Mouse (Mus musculus): ENCODE results near the gene Coa4.

The Coa4 gene

DNA sequence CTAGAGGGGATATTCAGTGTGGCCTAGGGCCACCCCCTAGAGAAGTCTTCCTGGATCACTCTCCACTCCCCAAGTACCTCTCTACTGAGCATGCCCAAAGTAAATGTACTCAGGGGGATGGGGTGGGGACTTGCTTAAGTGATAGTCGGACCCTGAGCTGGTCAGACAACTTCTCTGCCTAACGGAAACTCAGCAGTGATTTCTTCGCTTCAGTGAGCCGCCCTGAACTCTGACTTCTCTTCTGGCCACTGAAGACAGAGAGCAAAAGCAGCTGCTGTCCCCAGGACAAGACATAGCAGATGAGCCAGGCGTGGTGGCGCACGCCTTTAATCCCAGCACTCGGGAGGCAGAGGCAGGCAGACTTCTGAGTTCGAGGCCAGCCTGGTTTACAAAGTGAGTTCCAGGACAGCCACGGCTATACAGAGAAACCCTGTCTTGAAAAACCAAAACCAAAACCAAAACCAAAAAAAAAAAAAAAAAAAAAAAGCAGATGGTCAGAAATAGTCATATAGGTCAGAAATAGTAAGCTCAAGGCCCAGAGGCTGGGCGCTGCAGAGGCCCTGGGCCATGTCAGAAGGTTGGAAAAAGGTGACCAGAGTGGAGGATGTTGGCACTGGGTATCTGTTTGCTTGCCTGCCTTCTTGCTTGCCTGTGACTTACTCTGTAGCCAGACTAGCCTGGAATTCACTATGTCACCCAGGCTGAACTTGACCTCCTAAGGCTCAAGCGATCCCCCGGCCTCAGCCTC lies 32.0 kb upstream of the Coa4 start:
- no peak for DNase-seq (ENCODE audit: low spot score)

DNA sequence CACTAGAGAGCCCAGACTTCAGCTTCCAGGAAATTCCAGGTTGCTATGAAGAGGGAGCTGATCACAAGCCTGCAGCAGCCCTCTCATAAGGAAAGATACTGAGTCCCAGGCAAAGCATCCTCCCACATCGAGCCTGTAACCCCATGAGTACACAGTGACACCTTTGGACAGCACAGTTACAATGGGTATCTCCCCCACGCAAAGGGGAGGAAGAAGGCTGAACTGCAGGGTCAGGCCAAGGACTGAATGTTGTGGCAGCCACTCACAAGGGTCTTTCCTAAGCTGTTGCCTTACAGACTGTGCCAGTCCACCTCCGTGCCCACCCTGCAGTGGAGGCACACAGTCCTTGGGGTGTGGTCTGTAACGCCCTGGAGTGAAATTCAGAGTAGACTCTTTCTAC lies 30.4 kb upstream of the Coa4 start:
- no peak for DNase-seq (ENCODE audit: low spot score)

DNA sequence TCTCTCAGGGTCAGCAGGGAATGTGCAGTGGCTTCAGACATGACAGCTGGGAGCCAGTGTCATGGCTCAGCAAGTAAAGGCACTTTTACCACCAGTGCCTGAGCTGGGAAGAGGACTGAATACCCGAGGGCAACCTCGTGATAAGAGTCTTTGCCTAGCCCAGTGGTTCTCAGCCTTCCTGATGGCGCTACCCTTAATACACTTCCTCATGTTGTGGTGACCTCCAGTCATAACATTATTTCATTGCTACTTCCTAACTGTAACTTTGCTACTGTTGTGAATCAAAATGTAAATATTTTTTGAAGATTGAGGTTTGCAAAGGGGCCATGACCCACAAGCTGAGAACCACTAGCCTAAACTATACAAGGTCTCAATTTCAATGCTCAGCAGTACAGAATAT lies 28.2 kb upstream of the Coa4 start:
- DNase-seq (ENCODE audit: low spot score) = no peak

DNA sequence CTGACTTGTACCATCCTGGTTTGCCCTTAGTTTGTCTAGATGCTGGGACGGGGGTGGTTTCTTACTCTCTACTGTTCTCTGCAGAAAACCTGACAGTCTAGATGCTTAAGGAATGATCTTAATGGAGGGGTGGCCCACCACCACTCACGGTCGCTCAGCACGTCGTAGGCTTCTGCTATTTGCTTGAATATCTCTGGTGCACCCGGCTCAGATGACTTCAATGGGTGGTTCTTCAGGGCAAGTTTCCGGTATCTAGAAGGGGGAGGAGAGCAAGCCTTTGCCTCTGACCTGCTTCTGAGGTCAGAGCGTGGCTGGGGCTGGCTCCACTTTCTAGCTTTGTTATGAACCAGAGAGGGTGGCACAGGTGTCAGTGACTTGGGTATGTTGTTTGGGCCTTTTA lies 25.3 kb upstream of the Coa4 start:
- no peak for DNase-seq (ENCODE audit: low spot score)

DNA sequence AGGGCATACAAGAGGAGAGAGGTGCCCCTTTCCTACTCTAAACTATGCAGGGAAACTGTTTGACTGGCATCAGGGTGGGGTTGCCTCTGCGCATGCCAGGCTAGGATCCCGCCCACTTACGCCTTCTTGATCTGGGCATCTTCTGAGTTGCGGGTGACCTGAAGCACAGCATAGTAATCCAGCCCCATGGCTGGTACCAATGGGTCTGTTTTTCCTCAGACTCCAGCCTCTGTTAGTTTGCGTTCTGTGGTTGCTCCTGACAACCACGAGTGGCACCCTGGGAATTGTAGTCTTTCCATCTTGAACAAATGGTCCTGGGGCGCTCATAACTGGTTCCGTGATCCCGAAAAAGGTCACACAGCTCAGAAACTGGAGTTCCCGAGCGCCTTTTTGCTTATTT lies 22.3 kb upstream of the Coa4 start, which contains the start of gene Dnajb13:
TSS of gene Dnajb13 (minus strand) at position 388 of the 400 bp plus-strand sequence.
- no peak for DNase-seq (ENCODE audit: low spot score)

DNA sequence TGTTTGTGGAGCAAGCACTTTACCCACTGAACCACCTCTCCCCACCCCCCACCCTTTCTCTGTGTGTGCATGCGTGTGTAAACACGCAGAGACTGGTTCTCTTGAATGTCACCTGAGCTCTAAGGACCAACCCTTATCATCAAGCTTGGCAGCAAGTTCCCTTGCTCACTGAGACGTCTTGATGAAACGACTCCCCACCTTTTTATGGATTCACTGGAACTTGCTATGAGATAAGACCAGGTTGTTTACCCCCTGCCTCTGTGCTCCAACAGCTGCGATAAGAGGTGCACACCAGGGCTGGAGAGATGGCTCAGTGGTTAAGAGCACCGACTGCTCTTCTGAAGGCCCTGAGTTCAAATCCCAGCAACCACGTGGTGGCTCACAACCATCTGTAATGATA lies 16.7 kb upstream of the Coa4 start:
- no peak for DNase-seq (ENCODE audit: low spot score)

- DNase-seq (ENCODE audit: low spot score) = peak; percentile 50
These were observed 16.1 kb upstream of the Coa4 start for GRCm38 (mm10) chr7:100520663-100521285.

- no peak for DNase-seq (ENCODE audit: low spot score)
These were observed 14.6 kb upstream of the Coa4 start for GRCm38 (mm10) chr7:100522222-100522621.

GRCm38 (mm10) chr7:100524669-100525068 lies 12.2 kb upstream of the Coa4 start:
- no peak for DNase-seq (ENCODE audit: low spot score)

DNA sequence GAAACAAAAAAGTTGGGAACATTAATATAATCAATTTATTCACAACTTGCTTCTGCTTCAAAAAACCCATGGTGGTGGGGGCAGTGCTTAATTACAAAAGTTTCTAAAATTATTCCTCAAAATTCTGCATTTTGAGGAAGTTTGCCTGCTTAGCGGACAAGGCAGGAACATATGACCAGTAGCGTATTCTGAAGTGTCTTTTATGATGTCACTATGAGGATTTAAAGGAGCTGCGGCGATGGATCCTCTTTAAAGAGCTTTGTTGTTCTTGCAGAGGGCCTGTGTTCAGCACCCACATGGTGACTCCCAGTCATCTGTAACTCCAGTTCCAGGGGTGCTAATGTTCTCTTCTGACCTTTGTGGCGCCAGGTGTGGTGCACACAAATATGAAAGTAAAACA lies 6.1 kb upstream of the Coa4 start:
- DNase-seq (ENCODE audit: low spot score) = no peak

DNA sequence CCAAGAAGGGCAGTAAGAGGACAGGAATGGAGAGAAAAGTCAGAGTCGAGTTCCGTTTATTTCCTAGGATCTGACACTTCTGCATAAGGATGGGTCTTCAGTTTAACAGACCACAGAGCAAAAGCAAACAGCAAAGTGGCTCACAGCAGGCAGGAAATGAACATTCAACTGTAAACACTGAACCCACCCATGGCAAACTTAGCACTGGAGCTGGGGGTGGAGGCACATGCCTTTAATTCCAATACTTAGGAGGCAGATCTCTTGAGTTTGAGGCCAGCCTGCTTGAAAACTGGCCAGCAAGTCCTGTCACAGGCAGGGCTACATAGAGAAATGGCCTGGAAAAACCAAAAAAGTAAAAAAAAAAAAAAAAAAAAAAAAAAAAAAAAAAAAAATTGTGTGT lies 3.4 kb upstream of the Coa4 start:
- DNase-seq (ENCODE audit: low spot score) = no peak

DNA sequence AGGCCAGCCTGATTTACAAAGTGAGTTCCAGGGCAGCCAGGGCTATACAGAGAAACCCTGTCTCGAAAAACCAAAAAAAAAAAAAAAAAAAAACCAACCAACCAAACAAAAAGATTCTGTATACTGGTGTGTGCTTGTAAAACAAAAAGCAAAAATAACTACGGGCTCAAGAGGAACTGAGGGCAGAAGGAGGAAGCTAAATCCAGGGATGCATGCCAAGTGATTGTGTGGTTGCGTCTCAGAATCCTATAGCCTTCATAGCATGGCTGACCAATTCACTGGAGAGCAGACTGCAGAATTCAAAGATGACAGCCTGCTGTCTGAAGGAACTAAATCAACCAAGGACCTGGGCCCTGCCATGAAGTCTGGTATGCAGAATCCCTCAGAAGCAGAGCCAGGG lies 2.7 kb upstream of the Coa4 start:
- DNase-seq (ENCODE audit: low spot score) = no peak

- DNase-seq (ENCODE audit: low spot score) = no peak
These were observed 1.0 kb upstream of the Coa4 start for GRCm38 (mm10) chr7:100535831-100536230.

DNA sequence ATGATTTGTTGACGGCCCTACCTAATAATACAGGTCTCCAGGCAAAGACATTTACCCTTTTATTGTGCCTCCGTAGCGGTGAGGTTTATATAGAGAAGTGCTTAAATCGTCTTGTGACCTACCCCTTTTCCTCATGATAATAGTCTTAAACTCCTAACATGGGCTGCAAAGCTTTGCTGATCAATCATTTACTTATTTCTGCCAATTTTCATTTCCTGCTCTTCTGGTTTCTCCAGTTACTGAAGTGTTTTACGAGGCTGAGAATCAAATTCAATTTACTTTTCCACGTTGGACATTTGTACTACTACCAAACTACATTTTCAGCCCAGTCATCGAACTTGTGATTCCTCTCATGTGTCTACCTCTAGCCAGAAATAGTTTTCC lies 640 bp downstream of the Coa4 start:
- no peak for DNase-seq (ENCODE audit: low spot score)

- no peak for DNase-seq (ENCODE audit: low spot score)
These were observed 2.6 kb downstream of the Coa4 start for GRCm38 (mm10) chr7:100539516-100539915.

- DNase-seq (ENCODE audit: low spot score) = no peak
These were observed 7.6 kb downstream of the Coa4 start for GRCm38 (mm10) chr7:100544437-100544836.

GRCm38 (mm10) chr7:100547631-100548030 lies 10.8 kb downstream of the Coa4 start:
- DNase-seq (ENCODE audit: low spot score) = no peak

GRCm38 (mm10) chr7:100549796-100550195 lies 12.9 kb downstream of the Coa4 start:
- no peak for DNase-seq (ENCODE audit: low spot score)

DNA sequence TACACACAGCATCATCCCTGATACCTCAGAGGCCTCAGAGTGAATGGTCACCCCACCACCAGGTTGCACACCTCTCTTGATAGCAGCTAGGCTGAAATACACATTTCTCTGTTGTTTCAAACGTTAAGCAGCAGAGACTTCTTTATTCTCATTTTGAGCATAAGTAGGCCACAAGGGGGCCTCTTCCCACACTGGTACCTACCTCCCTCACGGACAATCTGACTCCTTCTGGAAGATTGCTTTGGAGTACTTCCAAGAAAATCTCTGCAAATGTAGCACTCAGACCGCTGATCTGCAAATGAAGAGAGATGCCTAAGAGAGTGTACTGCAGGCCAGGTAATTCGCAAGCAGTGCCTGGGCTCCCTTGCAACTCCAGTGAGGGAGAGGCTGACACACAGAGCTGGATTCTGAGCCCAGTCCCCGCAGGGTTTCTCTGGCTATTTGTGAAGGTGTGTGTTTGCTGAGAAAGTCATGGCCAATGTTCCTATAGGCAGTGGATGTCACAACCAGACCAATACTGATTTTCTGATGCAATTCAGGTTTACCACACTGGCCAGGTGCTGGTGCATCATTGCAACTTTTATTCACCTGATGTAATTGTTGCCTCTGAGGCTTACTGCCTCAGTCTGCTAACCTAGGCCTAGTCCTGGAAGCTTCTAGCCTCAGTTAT lies 13.6 kb downstream of the Coa4 start:
- no peak for DNase-seq (ENCODE audit: low spot score)

GRCm38 (mm10) chr7:100554939-100555338 lies 18.1 kb downstream of the Coa4 start:
- DNase-seq (ENCODE audit: low spot score) = no peak

- DNase-seq (ENCODE audit: low spot score) = no peak
These were observed 18.6 kb downstream of the Coa4 start for GRCm38 (mm10) chr7:100555431-100555951.

DNA sequence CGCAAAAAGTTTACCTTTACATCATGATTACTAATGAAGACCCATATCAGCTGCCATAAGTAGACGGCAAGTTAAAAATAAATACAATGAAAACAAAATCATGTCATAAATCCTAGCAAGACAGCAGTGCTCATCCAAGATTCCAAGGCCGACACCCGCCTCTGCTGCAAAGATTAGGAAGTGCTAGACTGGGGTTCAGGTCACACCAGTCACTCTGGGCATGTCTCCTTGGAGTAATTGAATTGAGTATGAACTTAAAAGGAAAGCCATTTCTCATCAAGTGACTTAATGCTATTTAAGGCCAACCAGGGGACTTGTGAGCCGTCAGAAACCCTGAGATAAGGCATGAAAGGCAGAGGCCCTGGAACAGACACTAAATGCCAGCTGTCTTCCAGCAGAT lies 20.4 kb downstream of the Coa4 start:
- DNase-seq (ENCODE audit: low spot score) = no peak

DNA sequence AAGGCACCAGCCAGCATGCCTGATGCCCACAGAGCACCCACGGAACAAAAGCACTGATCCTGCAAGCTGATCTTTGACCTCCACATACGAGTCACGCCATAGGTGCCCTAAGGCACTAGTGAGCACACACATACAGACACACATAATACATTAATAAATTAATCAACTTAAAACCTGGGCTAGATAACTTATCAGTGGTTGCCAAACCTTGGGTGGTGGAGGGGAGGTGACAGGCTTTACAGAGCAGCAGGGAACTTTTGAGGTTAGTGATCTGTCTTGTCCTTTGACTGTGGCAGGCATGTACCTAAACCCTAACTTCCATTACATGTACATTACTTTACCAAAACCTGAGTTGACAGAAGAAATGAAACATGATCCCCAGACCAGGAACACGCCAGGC lies 22.5 kb downstream of the Coa4 start:
- DNase-seq (ENCODE audit: low spot score) = no peak
